Mouse (Mus musculus) ES-CJ7 (cell line): Measurements from ENCODE around the gene Fstl1.

Experiments used
- DNase-seq: peaks from one replicate; pipeline ENCODE4 v3.0.0; 2011; ENCODE audit warnings: low read depth, low spot score

The Fstl1 gene

GRCm38 (mm10) chr16:37776860-37777651, at the start of gene Fstl1:
Gene Fstl1, plus strand, starts transcription at chr16:37776873.
- peak; percentile 39 for DNase-seq

GRCm38 (mm10) chr16:37728674-37729073, 48.0 kb upstream of the Fstl1 start:
- no peak for DNase-seq

- DNase-seq = no peak
These were observed 47.1 kb upstream of the Fstl1 start for GRCm38 (mm10) chr16:37729381-37730150.

- no peak for DNase-seq
These were observed 46.3 kb upstream of the Fstl1 start for GRCm38 (mm10) chr16:37730293-37730835.

GRCm38 (mm10) chr16:37731431-37731830, 45.2 kb upstream of the Fstl1 start:
- no peak for DNase-seq

- no peak for DNase-seq
These were observed 44.5 kb upstream of the Fstl1 start for GRCm38 (mm10) chr16:37732023-37732761.

- DNase-seq = no peak
These were observed 36.6 kb upstream of the Fstl1 start for GRCm38 (mm10) chr16:37740076-37740475.

- no peak for DNase-seq
These were observed 34.4 kb upstream of the Fstl1 start for GRCm38 (mm10) chr16:37742266-37742665.

GRCm38 (mm10) chr16:37752876-37753275, 23.8 kb upstream of the Fstl1 start:
- peak; percentile 68 for DNase-seq

- DNase-seq = peak; percentile 81
These were observed 22.9 kb upstream of the Fstl1 start for GRCm38 (mm10) chr16:37753809-37754208.

GRCm38 (mm10) chr16:37754483-37754882, 22.2 kb upstream of the Fstl1 start:
- DNase-seq = no peak

- no peak for DNase-seq
These were observed 19.4 kb upstream of the Fstl1 start for GRCm38 (mm10) chr16:37757223-37757622.

- DNase-seq = no peak
These were observed 12.9 kb upstream of the Fstl1 start for GRCm38 (mm10) chr16:37763797-37764196.

GRCm38 (mm10) chr16:37776166-37776859, 360 bp upstream of the Fstl1 start:
- DNase-seq = no peak

GRCm38 (mm10) chr16:37777796-37778475, 1.3 kb downstream of the Fstl1 start:
- DNase-seq = no peak

GRCm38 (mm10) chr16:37778529-37778928, 1.9 kb downstream of the Fstl1 start:
- no peak for DNase-seq

GRCm38 (mm10) chr16:37779651-37780280, 3.1 kb downstream of the Fstl1 start:
- no peak for DNase-seq

GRCm38 (mm10) chr16:37780386-37780785, 3.7 kb downstream of the Fstl1 start:
- DNase-seq = peak; percentile 62

GRCm38 (mm10) chr16:37780911-37781310, 4.2 kb downstream of the Fstl1 start:
- no peak for DNase-seq

- no peak for DNase-seq
These were observed 7.9 kb downstream of the Fstl1 start for GRCm38 (mm10) chr16:37784526-37784925.
